Mouse (Mus musculus) left cerebral cortex, postnatal 14 days (tissue): ENCODE data around the gene Ociad2. TPM values are rescaled to one million over a fixed set of nuclear protein-coding genes. Genes with fewer than 3 reads are reported as not detected.

ENCODE experiments used
- DNase-seq, 2 experiments: peaks; one replicate each; pipeline ENCODE4 v3.0.0; 2021 to 2022; ENCODE audit warnings: low spot score in 2 of 2, mixed read lengths in 1 of 2
- intact Hi-C: fragments of 180-260 bp; cut with DNase I; formaldehyde crosslinking; loops from one replicate; pipeline ENCODE4 v1.15.1; 2025
- total RNA-seq, 2 experiments: library from RNA; stranded (reverse); gene quantifications; 2 replicates each; pipeline ENCODE4 v1.2.3; 2021

The Ociad2 gene
- total RNA-seq, 2 experiments from 2014 or later: 88.3 to 110 TPM

DNA sequence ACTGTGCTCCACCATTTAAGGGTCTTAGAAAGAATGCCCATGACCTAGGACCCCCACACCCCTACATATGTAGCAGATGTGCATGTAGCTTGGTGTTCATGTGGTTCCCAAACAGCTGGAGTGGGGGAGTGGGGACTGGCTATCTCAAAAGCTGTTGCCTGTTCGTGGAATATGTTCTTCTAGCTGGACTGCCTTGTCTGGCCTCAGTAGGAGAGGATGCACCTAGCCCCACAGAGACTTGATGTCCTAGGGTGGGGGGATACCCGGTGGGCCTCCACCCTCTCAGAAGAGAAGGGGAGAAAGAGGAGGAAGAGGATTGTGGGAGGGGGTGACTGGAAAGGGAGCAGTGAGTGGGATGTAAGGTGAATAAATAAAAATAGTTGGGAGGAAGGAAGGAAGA, 65.9 kb downstream of the Ociad2 start:
- intact Hi-C loops: no loop called here
- DNase-seq: no peak

DNA sequence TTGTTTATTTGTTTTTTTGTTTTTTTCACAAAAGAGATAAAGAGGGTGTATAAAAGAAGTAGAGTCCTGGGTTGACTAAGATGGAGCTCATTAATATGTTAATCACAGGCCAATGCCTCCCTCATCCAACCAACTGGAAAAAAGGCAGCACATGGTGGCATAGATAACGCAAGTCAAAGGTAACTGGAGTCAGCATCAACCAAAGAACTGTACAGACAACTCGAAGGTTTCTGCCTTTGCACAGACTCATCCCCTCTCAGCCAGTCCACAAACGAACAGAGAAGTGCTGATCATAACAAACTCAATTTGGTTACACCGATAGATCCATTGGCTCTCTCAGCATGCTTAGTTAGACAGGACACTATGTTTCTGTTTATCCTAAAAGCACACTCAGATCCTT, 67.7 kb downstream of the Ociad2 start:
- no peak for DNase-seq
- intact Hi-C loops: no loop called here

Other genes with a start within 250 kb of the Ociad2 start
- gene Fryl, start 84.4 kb downstream of the Ociad2 start, total RNA-seq: 10 to 100 TPM; 48.3 to 49.7 TPM
- 100 to 1,000 TPM; 389 to 400 TPM for gene Ociad1, start 48.2 kb downstream of the Ociad2 start, total RNA-seq
- 1 to 10 TPM; 4.0 to 6.4 TPM for gene Cwh43, start 65.0 kb upstream of the Ociad2 start, total RNA-seq
- 100 to 1,000 TPM; 120 to 125 TPM for gene Dcun1d4, start 140.0 kb upstream of the Ociad2 start, total RNA-seq